Mouse (Mus musculus) spleen, embryonic (tissue): ENCODE measurements around the gene Sirt1.
"Not testable (repeated sequence)": the region's sequence is repeated elsewhere in the genome, so short reads cannot be mapped to it uniquely, and the experiment has no call there.

ENCODE experiments used
- CTCF ChIA-PET: fragments of 350-600 bp; sonication (Branson Sonifier 250); formaldehyde crosslinking; loops from one replicate; lab custom pipeline; 2022; lab: Charles Lee

Gene Sirt1

DNA sequence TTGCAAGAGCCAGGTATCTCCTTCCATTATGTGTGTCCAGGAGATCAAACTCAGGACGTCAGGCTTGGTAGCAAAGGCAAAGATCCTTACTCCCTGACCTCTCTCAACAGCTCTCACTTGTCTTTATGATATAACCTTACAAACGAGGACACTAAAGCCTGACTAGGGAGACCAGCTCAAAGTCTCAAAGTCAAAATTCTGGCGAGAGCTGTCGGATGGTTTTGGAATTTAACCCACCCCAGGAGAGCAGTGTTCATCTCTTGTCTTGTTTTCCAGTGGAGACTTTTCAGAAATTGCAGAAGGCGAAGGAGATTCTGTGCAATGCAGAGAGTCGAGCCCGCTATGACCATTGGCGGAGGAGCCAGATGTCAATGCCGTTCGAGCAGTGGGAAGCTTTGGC lies 15.5 kb upstream of the Sirt1 start:
- CTCF ChIA-PET = no interaction called here

DNA sequence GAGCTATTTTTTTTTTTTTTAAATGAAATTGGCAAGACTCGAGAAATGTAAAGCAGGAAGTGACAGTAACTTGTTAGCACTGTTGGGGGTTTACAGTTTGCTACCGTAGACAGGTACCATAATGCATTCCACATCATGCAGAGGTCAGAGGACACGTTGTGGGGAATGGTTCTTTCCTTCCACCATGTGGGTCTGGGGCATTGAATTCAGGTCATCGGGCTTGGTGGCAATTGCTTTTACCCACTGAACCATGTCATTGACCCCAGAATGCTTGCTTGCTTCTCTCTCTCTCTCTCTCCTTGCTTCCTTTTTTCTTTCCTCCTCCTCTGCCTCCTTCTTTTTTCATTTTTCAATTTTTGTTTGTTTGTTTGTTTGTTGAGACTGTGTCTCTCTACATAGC lies 7.4 kb upstream of the Sirt1 start:
- CTCF ChIA-PET = no interaction called here

DNA sequence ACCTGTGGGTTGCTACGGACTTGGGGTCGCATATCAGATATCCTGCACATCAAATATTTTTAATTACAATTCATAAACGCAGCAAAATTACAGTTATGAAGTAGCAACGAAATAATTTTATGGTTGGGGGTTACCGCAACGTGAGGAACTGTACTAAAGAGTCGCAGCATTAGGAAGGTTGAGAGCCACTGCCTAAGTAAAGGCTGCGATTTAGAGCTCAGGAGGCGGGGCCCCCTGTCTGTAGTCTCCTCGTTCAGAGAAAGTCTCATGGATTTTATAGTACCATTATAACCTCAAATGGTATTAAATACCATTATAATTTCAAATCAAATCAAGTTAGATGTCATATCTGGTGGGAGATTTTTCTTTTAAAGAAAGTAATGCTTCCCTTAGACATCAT lies 5.5 kb upstream of the Sirt1 start:
- CTCF ChIA-PET = no interaction called here

DNA sequence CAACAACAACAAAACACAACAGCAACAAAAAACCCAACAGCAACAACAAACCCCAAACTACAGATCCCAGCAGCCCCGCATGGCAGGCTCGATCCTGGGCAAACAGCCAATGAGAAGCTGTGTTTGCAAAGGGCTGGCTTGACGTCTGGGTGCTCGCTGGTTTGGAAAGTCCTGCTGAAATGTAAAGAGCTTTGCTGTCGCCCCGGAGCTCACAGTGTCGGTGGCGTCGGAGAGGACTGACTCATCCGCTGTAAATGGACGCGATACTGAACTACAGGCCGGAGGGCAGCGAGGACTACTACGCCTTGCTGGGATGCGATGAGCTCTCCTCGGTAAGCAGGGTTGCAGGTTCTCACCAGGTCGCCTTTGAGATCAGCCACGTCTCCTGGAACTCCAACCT lies 4.9 kb upstream of the Sirt1 start:
- CTCF ChIA-PET = no interaction called here

DNA sequence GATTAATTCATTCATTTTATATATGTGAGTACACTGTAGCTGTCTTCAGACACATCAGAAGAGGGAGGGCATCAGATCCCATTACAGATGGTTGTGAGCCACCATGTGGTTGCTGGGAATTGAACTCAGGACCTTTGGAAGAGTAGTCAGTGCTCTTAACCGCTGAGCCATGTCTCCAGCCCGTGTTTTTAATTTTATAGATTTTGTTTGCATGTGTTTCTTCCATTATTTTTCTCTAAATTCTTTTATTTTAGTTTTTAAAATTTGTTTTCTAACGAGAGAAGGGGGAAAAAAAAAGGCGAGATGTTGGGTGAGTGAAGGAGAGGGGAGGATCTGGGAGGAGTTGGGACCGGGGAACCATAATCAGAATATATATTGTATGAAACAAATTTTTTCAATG lies 4.4 kb upstream of the Sirt1 start:
- CTCF ChIA-PET = not testable (repeated sequence)

DNA sequence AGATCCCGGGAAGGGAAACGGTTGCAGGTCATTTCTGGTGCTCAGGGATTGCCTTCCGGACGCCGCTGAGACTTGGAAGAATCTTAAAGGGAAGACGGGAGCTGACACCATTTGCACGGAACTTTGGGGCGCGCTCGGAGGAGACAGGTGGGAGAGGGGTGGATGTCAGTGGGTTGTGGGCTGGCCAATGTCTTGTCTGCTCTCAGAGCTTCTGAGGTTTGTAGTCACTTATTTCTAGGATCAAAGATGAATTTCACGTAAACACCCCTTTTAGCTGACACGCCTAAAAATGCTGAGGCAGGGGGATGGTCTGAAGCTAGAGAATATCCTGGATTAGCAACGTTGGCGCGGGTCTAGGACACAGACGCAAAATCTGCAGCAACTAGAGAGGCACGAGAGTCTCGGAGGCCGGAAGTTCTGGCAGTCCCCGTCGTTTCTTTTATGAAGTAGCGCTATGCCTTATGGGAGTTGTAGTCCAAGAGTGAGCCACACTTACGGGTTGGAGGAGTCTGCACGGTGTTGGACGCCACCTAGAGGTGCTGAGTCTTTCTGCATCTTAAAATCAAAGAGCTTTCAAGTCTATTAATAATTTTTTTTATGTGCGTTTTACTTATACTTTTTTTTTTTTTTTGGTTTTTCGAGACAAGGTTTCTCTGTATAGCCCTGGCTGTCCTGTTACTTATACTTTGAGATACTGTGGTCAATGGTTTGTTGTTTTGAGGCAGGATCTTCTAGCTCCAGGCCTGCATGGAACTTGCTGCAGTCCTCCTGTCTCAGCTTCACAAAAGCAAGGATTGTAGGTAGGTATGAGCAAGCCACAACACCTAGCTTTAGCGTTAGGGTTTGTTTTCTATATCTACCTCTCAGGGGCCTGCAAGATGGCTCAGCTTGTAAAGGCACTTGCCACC lies 1.1 kb upstream of the Sirt1 start, which contains the start of gene Dnajc12:
Gene Dnajc12, plus strand, starts transcription at position 72 of the 908 bp plus-strand sequence.
- CTCF ChIA-PET = no interaction called here

DNA sequence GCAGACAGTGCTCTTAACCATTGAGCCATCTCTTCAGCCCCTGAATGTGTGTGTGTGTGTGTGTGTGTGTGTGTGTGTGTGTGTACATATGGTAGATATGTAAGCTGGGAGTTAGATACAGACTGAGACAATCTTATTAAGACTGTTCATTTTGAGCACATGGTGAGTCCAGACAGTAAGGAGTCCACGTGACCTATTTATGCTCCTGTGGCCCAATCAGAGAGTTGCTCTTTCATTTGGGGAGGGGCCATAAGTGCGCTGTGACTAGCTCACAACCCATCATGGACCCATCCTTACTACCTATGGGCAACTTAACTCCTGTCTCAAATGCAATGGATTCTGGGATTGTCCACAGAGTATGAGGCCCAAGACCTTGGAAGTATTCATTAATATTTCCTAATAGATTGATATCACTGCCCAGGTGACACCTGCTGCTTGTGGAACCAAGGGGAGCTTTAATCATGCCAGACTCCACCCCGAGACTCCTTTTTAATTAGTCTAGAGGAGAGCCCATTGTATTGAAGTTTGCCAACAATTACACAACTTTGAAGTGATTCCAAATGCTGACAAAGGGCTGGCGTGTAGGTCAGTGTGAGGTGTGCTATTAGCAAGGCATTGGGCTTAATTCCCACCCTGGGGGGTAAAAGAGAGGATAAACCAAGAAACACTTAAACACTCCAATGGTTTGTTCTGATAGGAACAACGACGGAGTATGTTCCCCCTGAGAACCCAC lies 2.4 kb downstream of the Sirt1 start:
- CTCF ChIA-PET = no interaction called here

DNA sequence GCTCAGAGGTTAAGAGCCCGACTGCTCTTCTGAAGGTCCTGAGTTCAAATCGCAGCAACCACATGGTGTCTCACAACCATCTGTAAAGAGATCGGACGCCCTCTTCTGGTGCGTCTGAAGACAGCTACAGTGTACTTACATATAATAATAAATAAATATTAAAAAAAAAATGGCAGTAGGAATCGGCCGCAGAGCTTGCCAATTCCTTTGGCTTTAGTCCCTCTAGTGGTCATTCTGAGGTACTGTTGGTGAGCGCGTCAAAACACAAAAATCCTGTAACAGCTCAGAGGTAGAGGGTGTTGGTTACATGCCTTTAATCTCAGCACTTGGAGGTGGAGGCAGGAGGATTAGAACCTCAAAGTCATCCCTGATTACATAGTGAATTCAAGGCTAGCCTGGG lies 4.0 kb downstream of the Sirt1 start:
- CTCF ChIA-PET = interaction anchor here (0.5 to 0.6 kb wide), 2 partner anchors 48 to 219 kb away, joined by 3 read pairs; no protein-coding TSS in a partner anchor

DNA sequence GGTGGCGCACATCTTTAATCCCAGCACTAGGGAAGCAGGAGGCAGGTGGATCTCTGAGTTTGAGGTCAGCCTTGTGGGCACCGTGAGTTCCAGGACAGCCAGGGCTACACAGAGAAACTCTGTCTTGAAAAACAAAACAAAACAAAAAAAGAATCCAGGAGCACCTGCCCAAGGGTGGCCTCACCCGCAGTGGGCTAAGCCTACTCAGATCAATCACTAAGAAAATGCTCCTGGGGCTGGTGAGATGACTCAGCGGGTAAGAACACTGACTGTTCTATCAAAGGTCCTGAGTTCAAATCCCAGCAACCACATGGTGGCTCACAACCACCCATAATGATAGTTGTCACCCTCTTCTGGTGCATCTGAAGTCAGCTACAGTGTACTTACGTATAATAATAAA lies 5.2 kb downstream of the Sirt1 start:
- CTCF ChIA-PET = no interaction called here

DNA sequence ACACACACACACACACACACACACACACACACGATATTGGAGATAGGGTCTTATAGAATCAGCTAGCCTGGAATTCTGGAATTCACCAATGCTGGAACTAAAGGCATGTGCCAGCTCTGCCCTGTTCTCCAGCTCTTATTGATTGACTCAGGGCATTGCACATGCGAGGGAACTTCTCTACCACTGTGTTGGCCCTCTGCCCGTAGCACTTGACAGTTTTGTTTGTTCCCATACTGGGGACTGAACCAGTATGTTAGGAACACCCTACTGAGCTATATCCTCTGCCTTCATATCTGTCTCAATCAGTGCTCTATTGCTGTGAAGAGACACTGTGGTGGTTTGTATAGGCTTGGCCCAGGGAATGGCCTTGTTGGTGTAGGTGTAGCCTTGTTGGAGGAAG lies 13.5 kb downstream of the Sirt1 start:
- CTCF ChIA-PET = no interaction called here

DNA sequence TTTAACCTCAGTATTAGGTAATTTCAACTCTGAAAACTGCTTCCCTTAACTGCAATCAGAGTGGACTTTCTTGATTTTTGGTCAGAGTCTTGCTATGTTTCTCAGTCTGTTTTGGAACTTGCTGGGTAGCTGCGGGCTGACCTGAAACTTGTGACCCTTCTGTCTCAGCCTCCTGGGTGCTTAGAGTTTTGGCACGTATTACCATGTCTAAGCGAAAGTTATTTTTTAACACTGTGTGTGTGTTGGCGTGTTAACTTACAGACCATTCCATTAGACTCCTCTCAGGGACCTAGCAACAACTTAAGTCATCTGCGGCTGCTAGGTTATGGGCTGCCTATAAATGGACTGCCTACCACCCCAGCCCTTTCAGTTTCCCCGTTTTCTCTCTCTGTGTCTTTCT lies 14.1 kb downstream of the Sirt1 start:
- CTCF ChIA-PET = no interaction called here

DNA sequence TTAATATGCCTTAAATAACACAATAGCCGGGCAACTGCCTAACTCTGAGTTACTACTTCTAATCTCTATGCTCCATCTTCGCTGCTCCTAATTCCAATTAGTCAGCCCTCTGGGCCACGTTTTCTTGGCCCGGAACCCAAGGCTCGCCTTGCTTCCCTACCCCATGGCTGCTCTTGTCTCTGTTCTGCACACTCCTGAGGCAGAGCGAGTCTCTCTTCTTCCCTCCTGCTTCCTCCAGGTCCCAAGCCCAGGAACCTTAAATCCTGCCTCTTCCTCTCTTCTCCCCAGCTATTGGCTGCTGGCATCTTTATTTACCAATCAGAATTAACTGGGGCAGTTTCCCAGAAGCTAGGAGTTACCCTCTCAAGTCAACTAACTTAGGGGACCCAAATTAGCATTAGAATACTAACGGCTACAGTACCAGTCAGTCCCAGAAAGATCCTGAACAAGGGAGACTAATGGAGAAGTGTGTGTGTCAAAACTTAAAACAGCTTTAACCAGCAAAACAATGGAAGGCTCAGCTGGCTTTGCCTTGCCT lies 15.5 kb downstream of the Sirt1 start:
- CTCF ChIA-PET = interaction anchor here (0.5 kb wide), 1 partner anchor 35 kb away, joined by 3 read pairs; no protein-coding TSS in a partner anchor

DNA sequence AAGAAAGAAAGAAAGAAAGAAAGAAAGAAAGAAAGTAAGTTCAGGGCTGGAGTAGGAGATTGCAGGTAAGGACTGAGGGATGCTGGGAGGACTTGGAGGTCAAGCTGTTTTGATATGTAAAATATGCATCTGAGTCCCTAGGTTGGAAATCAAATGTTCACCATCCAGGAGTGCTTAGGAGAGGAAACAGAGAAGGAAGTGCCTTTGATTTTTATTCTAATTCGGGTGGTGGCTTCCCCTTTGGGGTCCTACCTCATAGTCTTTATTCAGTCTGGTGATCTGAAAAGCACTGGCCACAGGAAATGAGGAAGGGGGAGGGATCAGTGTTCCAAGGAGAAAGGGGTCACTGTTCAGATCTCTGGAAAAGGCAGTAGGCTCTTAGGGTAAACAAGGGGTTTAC lies 21.0 kb downstream of the Sirt1 start:
- CTCF ChIA-PET = interaction anchor here (0.7 kb wide), 1 partner anchor 112 kb away, joined by 4 read pairs; no protein-coding TSS in a partner anchor

DNA sequence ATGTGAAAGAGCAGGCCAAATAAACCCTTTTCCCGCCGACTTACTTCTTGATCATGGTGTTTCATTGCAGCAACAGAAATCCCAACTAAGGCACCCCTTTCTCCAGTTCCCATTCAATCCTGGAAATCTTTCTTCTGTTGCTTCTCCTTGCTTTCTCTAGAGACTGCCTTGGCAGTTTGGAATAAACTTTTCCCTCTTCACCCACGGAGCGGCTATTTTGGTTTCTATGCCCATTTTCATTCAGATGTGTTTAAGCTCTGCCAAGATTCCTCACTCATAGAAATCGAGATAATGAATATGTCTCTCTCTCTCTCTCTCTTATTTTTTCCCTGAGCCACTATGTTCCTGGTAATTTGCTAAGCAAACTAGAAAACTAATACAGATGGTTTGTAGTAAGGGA lies 29.4 kb downstream of the Sirt1 start:
- CTCF ChIA-PET = no interaction called here

DNA sequence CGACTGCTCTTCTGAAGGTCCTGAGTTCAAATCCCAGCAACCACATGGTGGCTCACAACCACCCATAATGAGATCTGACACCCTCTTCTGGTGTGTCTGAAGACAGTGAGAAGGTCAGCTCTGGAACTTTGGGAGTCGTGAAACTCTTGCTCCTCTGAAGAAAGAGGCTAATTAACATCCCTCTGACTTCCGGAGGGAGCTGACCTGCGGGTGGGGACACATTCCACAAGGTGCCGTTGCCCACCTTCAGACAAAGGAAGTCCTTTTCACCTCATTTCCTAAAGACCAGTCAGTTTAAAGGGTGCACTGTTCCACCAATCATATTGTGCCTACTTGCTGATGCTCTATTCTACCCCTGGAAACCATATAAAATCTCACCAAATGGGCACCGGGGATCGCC lies 30.4 kb downstream of the Sirt1 start:
- CTCF ChIA-PET = not testable (repeated sequence)

DNA sequence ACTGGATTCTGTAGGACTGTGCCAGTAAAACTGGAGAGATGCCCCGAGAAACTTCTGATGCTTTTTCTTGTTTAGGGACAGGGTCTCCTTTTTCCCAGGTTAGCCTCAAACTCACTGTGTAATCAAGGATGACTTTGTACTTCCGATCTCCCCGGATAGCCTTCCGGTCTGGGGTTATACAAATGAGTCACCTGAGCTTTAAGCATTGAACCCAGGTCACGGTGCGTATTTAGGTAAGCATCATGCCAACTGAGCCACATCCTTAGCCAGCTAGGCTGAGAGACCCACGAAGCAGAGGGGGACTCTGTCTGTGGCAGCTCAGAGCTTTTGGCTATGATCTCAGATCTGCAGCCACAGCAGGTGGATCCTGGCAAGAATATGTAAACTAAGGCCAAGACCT lies 30.8 kb downstream of the Sirt1 start:
- CTCF ChIA-PET = no interaction called here

DNA sequence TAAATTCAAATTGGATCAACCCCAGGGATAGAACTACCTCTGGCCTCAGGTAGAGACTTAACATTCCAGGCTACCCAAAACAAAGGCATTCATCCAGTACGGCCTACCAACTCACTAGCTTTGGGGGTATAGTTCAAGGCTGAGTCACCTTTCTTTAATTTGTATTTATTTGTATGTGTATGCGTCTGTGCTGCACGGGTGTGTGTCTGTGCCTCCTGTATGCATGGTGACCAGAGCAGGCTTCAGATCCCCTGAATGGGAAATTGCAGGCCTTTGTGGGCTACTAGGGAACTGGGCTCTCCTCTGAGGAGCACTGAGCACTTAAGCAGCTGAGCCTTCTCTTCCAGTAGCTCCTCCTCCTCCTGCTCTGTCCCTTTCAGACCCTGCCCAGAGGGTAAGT lies 33.2 kb downstream of the Sirt1 start:
- CTCF ChIA-PET = no interaction called here

DNA sequence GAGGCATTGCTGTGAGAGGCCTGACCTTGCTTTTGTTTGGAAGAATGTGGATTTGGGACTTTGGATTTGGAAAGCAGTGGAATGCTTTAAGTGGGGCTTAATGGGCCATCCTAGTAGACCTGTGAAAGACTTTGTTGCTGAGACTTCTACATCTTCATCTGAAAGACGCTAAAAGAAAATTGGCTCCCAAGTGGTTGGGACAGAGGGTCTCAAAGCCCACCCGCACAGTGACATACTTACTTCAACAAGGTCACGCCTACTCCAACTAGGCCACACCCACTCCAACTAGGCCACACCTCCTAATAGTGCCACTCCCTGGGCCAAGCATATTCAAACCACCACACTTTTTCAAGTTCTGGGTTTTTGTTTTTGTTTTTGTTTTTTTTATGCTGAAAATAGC lies 36.8 kb downstream of the Sirt1 start:
- CTCF ChIA-PET = no interaction called here

DNA sequence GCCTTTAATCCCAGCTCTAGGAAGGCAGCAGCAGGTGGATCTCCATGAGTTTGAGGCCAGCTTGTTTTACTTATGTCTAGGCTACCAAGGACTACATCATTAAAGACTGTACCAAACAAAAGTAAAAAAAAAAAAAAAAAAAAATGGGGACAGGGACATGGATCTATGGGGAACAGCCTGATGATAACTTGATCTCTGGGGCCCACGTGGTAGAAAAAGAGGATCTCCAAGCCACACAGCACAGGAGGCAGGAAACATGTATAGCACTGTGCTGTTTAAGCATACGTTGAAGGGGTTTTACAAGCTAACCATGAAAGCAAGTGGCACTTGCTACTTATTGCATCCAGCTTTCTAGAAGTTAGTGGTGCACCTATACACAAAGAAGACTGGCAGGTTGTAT lies 40.2 kb downstream of the Sirt1 start:
- CTCF ChIA-PET = no interaction called here

DNA sequence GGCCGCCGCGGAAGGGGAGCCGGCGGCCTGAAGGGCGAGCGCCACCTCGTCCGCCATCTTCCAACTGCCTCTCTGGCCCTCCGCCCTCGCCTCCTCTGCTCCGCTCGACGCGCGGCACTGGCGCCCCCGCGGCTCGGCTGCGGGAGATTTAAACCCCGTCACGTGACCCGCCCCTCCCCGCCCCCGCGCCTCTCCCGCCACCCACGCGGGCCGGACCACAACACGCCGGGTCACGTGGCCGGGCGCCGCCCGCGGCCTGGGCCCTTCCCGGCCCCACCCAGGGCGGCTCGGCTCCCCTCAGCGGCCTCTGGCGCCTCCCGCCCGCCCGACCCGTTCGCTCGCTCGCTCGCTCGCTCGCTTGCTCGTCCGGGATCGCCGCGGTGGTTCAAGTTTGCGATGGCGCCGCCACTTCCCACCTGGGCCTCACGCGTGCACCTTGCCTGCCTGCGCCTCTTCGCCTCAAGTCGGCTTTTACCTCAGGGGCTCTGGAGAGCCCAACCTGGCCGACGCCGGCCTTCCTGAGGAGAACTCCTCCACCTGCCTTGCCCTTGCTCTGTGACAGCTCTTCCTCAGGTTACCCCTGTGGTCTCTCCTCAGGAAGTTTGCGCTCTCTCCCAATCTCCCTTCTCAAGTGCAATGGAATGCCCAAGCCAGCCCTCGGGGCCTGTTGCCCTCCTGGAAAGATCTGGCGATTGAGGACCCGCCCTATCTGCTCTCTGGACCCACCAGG lies 42.4 kb downstream of the Sirt1 start:
- CTCF ChIA-PET = no interaction called here

DNA sequence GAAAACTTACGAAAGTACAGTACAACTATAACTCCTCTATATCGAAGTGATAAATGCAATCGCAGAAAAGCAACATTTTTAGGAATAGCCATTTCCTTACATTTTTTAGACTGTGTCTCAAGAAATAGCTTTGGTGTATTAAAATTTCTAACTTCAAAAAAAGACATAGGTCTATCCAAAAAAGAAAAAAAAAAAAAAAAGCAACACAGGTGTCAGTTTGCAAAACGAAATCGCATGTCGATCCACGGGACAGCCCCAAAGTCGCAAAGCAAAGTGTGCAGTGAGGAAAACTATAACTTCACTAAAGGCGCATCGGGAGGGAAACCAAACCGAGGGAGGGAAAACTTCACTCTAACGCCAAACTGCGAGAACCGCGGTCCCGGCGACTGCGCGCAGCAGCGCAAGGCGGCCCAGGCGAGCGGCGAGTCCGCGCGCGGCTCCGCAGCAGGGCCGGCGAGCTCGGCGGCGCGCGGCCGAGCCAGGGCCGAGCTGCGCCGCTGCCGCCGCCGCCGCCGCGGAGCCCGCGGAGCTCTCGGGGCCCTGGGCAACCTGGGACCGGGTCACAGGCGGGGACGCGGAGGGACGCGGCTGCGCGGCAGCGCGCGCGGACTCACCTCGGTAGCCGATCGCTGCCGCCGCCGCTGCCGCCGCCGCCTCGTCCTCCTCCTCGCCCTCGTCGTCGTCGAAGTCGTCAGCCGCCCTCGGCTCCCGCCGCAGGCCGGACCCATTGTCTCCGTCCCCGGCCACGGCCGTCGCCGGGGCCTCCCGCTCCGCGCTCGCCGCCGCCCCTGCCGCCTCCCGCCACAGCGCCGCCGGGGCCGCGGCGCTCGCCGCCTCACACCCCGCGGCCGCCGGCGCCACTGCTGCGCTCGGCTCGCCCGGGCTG lies 43.3 kb downstream of the Sirt1 start:
- CTCF ChIA-PET = interaction anchor here (1.2 kb wide), 1 partner anchor 16 kb away, joined by 10 read pairs; no protein-coding TSS in a partner anchor
